Mouse (Mus musculus): ENCODE results near the gene Nbl1.

The Nbl1 gene

DNA sequence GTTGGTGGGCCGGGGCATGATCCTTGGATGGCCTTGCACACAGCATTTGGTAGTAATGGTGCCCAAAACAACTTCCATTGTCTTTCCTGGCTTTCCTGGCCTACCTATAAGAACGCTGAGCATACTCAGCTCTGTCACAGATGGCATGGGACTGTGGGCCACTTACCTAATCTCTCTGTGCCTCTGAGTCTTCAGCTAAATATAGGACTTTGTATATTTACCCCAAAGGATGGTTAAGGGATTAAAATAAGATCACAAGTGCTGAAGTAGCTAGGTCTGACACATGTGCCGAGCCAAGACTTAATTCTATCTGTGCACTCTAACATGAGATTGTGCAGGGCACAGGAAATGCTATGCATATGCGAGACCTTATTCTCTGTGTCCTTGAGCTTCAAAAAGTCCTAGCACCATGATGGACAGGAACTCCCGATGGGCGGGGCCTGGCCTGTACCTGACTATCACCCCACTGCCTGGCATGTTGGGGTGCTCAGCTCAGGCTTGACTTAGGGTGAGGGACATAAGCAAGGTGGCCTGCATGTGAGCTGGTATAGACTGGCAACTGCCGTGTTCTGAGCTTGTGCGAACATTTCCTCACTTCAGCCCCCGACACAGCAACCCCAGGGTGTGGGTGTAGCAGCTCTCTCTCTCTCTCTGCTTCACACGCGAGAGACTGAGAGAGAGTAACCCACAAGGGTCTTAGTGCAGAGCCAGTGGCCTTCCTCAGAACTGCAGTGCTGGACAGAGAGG, 59.4 kb downstream of the Nbl1 start:
- no peak for DNase-seq (ENCODE audit: low read depth in 2 of 2, low spot score in 2 of 2)

DNA sequence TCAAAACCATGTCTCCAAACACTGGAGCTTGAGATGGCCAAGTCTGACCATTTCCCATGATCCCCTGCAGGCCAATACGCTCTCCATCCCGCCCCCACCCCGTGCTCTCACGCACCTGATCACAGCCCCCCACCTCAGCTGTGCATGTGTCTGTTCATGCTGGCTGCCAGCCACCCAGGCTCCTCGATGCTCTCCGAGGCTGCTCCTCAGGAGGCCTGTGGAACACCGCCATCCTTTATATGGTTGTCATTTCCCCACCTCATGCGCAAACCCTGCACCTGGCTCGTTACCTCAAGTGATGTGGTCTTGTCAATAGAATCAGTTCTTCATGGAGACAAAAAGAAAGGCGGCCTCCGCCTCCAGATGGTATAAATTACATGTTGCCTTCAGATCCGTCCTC, 60.3 kb downstream of the Nbl1 start:
- DNase-seq (ENCODE audit: low read depth in 2 of 2, low spot score in 2 of 2), result no peak

Data from CD8-positive naive resting alpha-beta T cell, adult 2 months (primary cell).